9 mouse cellular contexts compared by ENCODE assay signal in the genomic region with DNA sequence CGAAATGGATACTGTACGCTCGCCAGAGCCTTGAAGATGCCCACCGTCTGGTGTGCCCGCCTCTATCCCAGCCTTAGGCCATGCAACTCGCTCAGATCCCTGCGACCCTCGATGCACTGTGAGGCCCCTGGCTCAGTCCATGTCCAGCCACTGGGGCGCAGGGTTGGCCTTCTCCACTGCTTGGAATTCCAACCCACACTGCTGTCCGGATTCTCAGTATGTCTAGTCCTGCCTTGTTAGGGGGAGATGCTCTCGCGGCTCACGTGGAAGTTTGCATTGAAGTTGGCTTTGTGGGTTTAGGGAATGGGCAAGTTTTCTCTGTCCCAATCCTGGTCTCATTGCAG. TPM values are rescaled to one million over a fixed set of nuclear protein-coding genes. Genes with fewer than 3 reads are reported as not detected.
DNase-seq lines count a peak whose midpoint lies in the region; ATAC-seq and TF ChIP-seq lines count a peak whose summit lies in the region.
"Had no signal": no experiment of that assay in that cellular context is flagged by ENCODE, and none has a peak within 500 bp of the region (broad histone marks: within the 10 kb centered on the region; RNA-seq: fewer than 3 reads in every experiment).

No protein-coding gene starts in this region.

- no peak for DNase-seq in heart, adult 8-10 months (ENCODE audit: low spot score)
- DNase-seq in G1E (ENCODE audit: low spot score) = no peak
- no peak for DNase-seq in hindbrain, embryonic 10.5 days (ENCODE audit: low spot score)
- no peak for DNase-seq in left cerebral cortex, adult 11 months (ENCODE audit: low spot score)
- DNase-seq in right cerebral cortex, postnatal 10 days (ENCODE audit: low spot score in 2 of 2) = no peak
- DNase-seq in cerebellum, adult 18-20 months = no peak

- ATAC-seq in heart, embryonic 13.5 days (ENCODE audit: extremely low read depth, insufficient number of reproducible peaks, low FRiP score, low TSS enrichment) = peak; percentile 20; the same call in 1 of the 2 replicates
- ATAC-seq in G1E (ENCODE audit: extremely low read depth, insufficient number of reproducible peaks, low FRiP score, poor library complexity, severe bottlenecking) = no peak

- no peak for TF ChIP-seq CTCF in G1E (IDR thresholded peaks at IDR 0.05; ENCODE audit: low read depth, low read length)

- peak overlapping the region; percentile 88 for H3K4me2 ChIP-seq in heart, embryonic 13.5 days

- H3K27me3 ChIP-seq in heart, embryonic 13.5 days (replicated peaks) = peaks cover 42% of the 10 kb centered on the region
- no peaks in the 10 kb centered on the region; the same call in 1 of the 2 replicates for H3K27me3 ChIP-seq in G1E (ENCODE audit: insufficient read depth, low read length)
- H3K27me3 ChIP-seq in hindbrain, embryonic 10.5 days (ENCODE audit: insufficient read depth, poor library complexity, severe bottlenecking) = peaks cover 26% of the 10 kb centered on the region
- H3K27me3 ChIP-seq in megakaryocyte, embryonic 14.5 days (replicated peaks) = peaks cover 79% of the 10 kb centered on the region

- WGBS in heart, embryonic 13.5 days = 2% methylated on average over 13 of the region's 13 CpGs
- 1% methylated on average over 13 of the region's 13 CpGs for WGBS in hindbrain, embryonic 10.5 days

- H3K9me3 ChIP-seq in heart, embryonic 13.5 days = no peaks in the 10 kb centered on the region
- peaks cover 91% of the 10 kb centered on the region for H3K9me3 ChIP-seq in G1E (replicated peaks)
- no peaks in the 10 kb centered on the region for H3K9me3 ChIP-seq in hindbrain, embryonic 10.5 days
- 0 out of 2 replicates have a peak, but pooled peaks cover 5% of the 10 kb centered on the region for H3K9me3 ChIP-seq in megakaryocyte, embryonic 14.5 days

- peak overlapping the region; percentile 70 for H3K4me3 ChIP-seq in heart, embryonic 13.5 days
- peak overlapping the region; percentile 33; the same call in 1 of the 2 replicates for H3K4me3 ChIP-seq in G1E (ENCODE audit: low read depth, low read length)
- peak overlapping the region; percentile 79 for H3K4me3 ChIP-seq in hindbrain, embryonic 10.5 days
- H3K4me3 ChIP-seq in megakaryocyte, embryonic 14.5 days (replicated peaks) = peak overlapping the region; percentile 96

- peak overlapping the region; percentile 58; the same call in 1 of the 2 replicates for H3K27ac ChIP-seq in heart, embryonic 13.5 days (replicated peaks)
- H3K27ac ChIP-seq in hindbrain, embryonic 10.5 days = peak overlapping the region; percentile 99

- peak overlapping the region; percentile 86 for H3K9ac ChIP-seq in heart, embryonic 13.5 days

- H3K4me1 ChIP-seq in heart, embryonic 13.5 days = peaks cover 15% of the 10 kb centered on the region
- no peaks in the 10 kb centered on the region for H3K4me1 ChIP-seq in G1E (ENCODE audit: insufficient read depth, low read depth, low read length)
- peaks cover 27% of the 10 kb centered on the region for H3K4me1 ChIP-seq in hindbrain, embryonic 10.5 days (replicated peaks)
- H3K4me1 ChIP-seq in megakaryocyte, embryonic 14.5 days = peaks cover 29% of the 10 kb centered on the region

- H3K36me3 ChIP-seq in heart, embryonic 13.5 days = no peaks in the 10 kb centered on the region
- no peaks in the 10 kb centered on the region for H3K36me3 ChIP-seq in G1E (replicated peaks)
- no peaks in the 10 kb centered on the region for H3K36me3 ChIP-seq in hindbrain, embryonic 10.5 days
- H3K36me3 ChIP-seq in megakaryocyte, embryonic 14.5 days (replicated peaks; ENCODE audit: low read length) = no peaks in the 10 kb centered on the region

RNA-seq across cellular contexts. Expression of gene Kcnab2, which starts 0.5 kb away (rescaled TPM):
- 4.1 and 5.0 TPM in 2 replicates for polyA plus RNA-seq in heart, embryonic 13.5 days (2015; fragmentation: Nextera tagmentation; extraction: Ambion mirVana)
- total RNA-seq in heart, adult 8-10 months (2022) = 1 to 10 TPM; 2.1 to 4.5 (median 3.1) TPM
- total RNA-seq in G1E (2014; fragmentation: Nextera tagmentation) (not detected in 2 replicates), G1E (2017) (0.06 TPM in 1 of 2 replicates, not detected in the other)
- polyA plus RNA-seq in G1E (2012) = 0.02 and 0.04 TPM in 2 replicates
- polyA plus RNA-seq in hindbrain, embryonic 10.5 days (2016; fragmentation: Nextera tagmentation; extraction: Ambion mirVana) = 11.6 and 16.0 TPM in 2 replicates
- 25.7 and 37.9 TPM in 2 replicates for polyA plus RNA-seq in megakaryocyte, embryonic 14.5 days (2012; ENCODE audit: insufficient read depth, low replicate concordance)

RNA-seq across cellular contexts. Expression of gene Nphp4, which starts 1.7 kb away (rescaled TPM):
- polyA plus RNA-seq in heart, embryonic 13.5 days (2015; fragmentation: Nextera tagmentation; extraction: Ambion mirVana) = 1.7 TPM in 2 replicates
- total RNA-seq in heart, adult 8-10 months (2022) = 1 to 10 TPM in 2 of 4 experiments, under 1 TPM in 2; 0.82 to 1.2 (median 1.0) TPM
- total RNA-seq in G1E (2014; fragmentation: Nextera tagmentation) (not detected in 2 replicates), G1E (2017) (not detected in 2 replicates)
- not detected in 2 replicates for polyA plus RNA-seq in G1E (2012)
- polyA plus RNA-seq in hindbrain, embryonic 10.5 days (2016; fragmentation: Nextera tagmentation; extraction: Ambion mirVana) = 7.3 and 9.9 TPM in 2 replicates
- polyA plus RNA-seq in megakaryocyte, embryonic 14.5 days (2012; ENCODE audit: insufficient read depth, low replicate concordance) = 0.64 and 1.3 TPM in 2 replicates
- total RNA-seq: MEL had no signal

Comparison
In these comparisons a context has a peak if more than half of its experiments do, and no peak if none do; other contexts are left out.
1. H3K4me3 ChIP-seq: peak in every context shown above with its lines; median percentile 96 in megakaryocyte, embryonic 14.5 days; 79 in hindbrain, embryonic 10.5 days; 70 in heart, embryonic 13.5 days; 33 in G1E.